Mouse (Mus musculus) midbrain, embryonic 16.5 days (tissue): ENCODE measurements around the gene Alpk3. TPM values are rescaled to one million over a fixed set of nuclear protein-coding genes. Genes with fewer than 3 reads are reported as not detected.

ENCODE experiments used
- ATAC-seq: fragments of 200-750 bp; cut with Nextera tagmentation; 2 replicates; pipeline ENCODE4 v1.8.0; 2017; ENCODE audit warnings: moderate TSS enrichment
- H3K27ac ChIP-seq: fragments of 300-500 bp; sonication (generic); 2 replicates; pipeline ENCODE4 v1.5.1; 2014; ENCODE audit warnings: mild to moderate bottlenecking, low read length, mixed read lengths
- H3K27me3 ChIP-seq: fragments of 300-500 bp; sonication (generic); 2 replicates; pipeline ENCODE4 v1.6.1; 2014; ENCODE audit warnings: low read depth, low read length, mixed read lengths; ENCODE audit not compliant: control insufficient read depth, insufficient read depth
- H3K36me3 ChIP-seq: fragments of 300-500 bp; sonication (generic); 2 replicates; pipeline ENCODE4 v1.6.1; 2014; ENCODE audit warnings: mild to moderate bottlenecking, low read length, moderate library complexity, mixed read lengths; ENCODE audit not compliant: control insufficient read depth, insufficient read depth
- H3K4me1 ChIP-seq: fragments of 300-500 bp; sonication (generic); 2 replicates; pipeline ENCODE4 v1.6.1; 2014; ENCODE audit warnings: mild to moderate bottlenecking, low read length, mixed read lengths; ENCODE audit not compliant: control insufficient read depth, insufficient read depth
- H3K4me2 ChIP-seq: fragments of 300-500 bp; sonication (generic); 2 replicates; pipeline ENCODE4 v1.6.1; 2014; ENCODE audit warnings: mild to moderate bottlenecking, low read length, mixed read lengths
- H3K4me3 ChIP-seq: fragments of 300-500 bp; sonication (generic); 2 replicates; pipeline ENCODE4 v1.5.1; 2014; ENCODE audit warnings: low read depth, mild to moderate bottlenecking, low read length, moderate library complexity, mixed read lengths
- H3K9ac ChIP-seq: fragments of 300-500 bp; sonication (generic); 2 replicates; pipeline ENCODE4 v1.6.1; 2014; ENCODE audit warnings: low read depth, low read length, mixed read lengths
- H3K9me3 ChIP-seq: fragments of 300-500 bp; sonication (generic); replicated peaks from 2 replicates; pipeline ENCODE4 v1.6.1; 2014; ENCODE audit warnings: mild to moderate bottlenecking, low read length, mixed read lengths; ENCODE audit not compliant: control insufficient read depth, poor library complexity, severe bottlenecking
- WGBS: fragments of 180-500 bp; shearing (Covaris S2); extraction: QIAGEN DNeasy Blood & Tissue Kit; methylation state at CpG from one replicate; pipeline ENCODE4 v1.1.7; 2014; 5-methylcytosine and 5-hydroxymethylcytosine counted together
- polyA plus RNA-seq: library from polyadenylated mRNA; unstranded; fragments of >200 nt; fragmentation: Nextera tagmentation; extraction: Ambion mirVana; gene quantifications from 2 replicates; pipeline ENCODE4 v1.2.1, GENCODE M21; 2015

Alpk3 gene
- polyA plus RNA-seq, 1 experiment from 2014 or later: 0.14 TPM

GRCm38 (mm10) chr7:81061936-81062335 is 4.5 kb downstream of the Alpk3 start:
- Histone ChIP-seq H3K27me3 (no peaks in the 10 kb centered on the region), H3K9ac (no peak overlapping the region), H3K36me3 (no peaks in the 10 kb centered on the region), H3K27ac (no peak overlapping the region), H3K9me3 (no peaks in the 10 kb centered on the region), H3K4me2 (no peak overlapping the region), H3K4me1 (no peaks in the 10 kb centered on the region), H3K4me3 (no peak overlapping the region)
- no peak for ATAC-seq
- WGBS: 93% methylated on average over 11 of the region's 11 CpGs

GRCm38 (mm10) chr7:81063332-81063731 is 5.9 kb downstream of the Alpk3 start:
- no peak overlapping the region for H3K4me2 ChIP-seq
- no peaks in the 10 kb centered on the region for H3K27me3 ChIP-seq
- H3K9me3 ChIP-seq: no peaks in the 10 kb centered on the region
- no peaks in the 10 kb centered on the region for H3K36me3 ChIP-seq
- no peaks in the 10 kb centered on the region for H3K4me1 ChIP-seq
- WGBS: 64% methylated on average over 9 of the region's 9 CpGs
- no peak overlapping the region for H3K9ac ChIP-seq
- no peak overlapping the region for H3K27ac ChIP-seq
- no peak overlapping the region for H3K4me3 ChIP-seq
- ATAC-seq: no peak

GRCm38 (mm10) chr7:81066714-81067113 is 9.3 kb downstream of the Alpk3 start:
- no peak overlapping the region for H3K4me2 ChIP-seq
- no peak for ATAC-seq
- H3K27ac ChIP-seq: no peak overlapping the region
- 49% methylated on average over 6 of the region's 6 CpGs for WGBS
- H3K4me1 ChIP-seq: no peaks in the 10 kb centered on the region
- H3K9me3 ChIP-seq: no peaks in the 10 kb centered on the region
- no peaks in the 10 kb centered on the region for H3K27me3 ChIP-seq
- H3K36me3 ChIP-seq: no peaks in the 10 kb centered on the region
- no peak overlapping the region for H3K4me3 ChIP-seq
- no peak overlapping the region for H3K9ac ChIP-seq

GRCm38 (mm10) chr7:81072463-81072862 is 15.1 kb downstream of the Alpk3 start:
- Histone ChIP-seq H3K27me3 (no peaks in the 10 kb centered on the region), H3K4me1 (no peaks in the 10 kb centered on the region), H3K4me3 (no peak overlapping the region), H3K4me2 (no peak overlapping the region), H3K9me3 (no peaks in the 10 kb centered on the region), H3K36me3 (no peaks in the 10 kb centered on the region), H3K9ac (no peak overlapping the region), H3K27ac (no peak overlapping the region)
- ATAC-seq: no peak
- WGBS: 63% methylated on average over 5 of the region's 5 CpGs

GRCm38 (mm10) chr7:81073273-81073672 is 15.9 kb downstream of the Alpk3 start:
- H3K36me3 ChIP-seq: no peaks in the 10 kb centered on the region
- no peaks in the 10 kb centered on the region for H3K27me3 ChIP-seq
- 80% methylated on average over 5 of the region's 5 CpGs for WGBS
- no peak overlapping the region for H3K4me2 ChIP-seq
- H3K9me3 ChIP-seq: no peaks in the 10 kb centered on the region
- ATAC-seq: no peak
- H3K9ac ChIP-seq: no peak overlapping the region
- no peak overlapping the region for H3K4me3 ChIP-seq
- H3K27ac ChIP-seq: no peak overlapping the region
- H3K4me1 ChIP-seq: no peaks in the 10 kb centered on the region

GRCm38 (mm10) chr7:81074546-81074945 is 17.1 kb downstream of the Alpk3 start:
- no peak overlapping the region for H3K27ac ChIP-seq
- no peak overlapping the region for H3K4me3 ChIP-seq
- H3K4me1 ChIP-seq: no peaks in the 10 kb centered on the region
- H3K4me2 ChIP-seq: no peak overlapping the region
- no peak for ATAC-seq
- 72% methylated on average over 9 of the region's 9 CpGs for WGBS
- no peak overlapping the region for H3K9ac ChIP-seq
- H3K36me3 ChIP-seq: no peaks in the 10 kb centered on the region
- H3K27me3 ChIP-seq: no peaks in the 10 kb centered on the region
- H3K9me3 ChIP-seq: no peaks in the 10 kb centered on the region

- 78% methylated on average over 7 of the region's 7 CpGs for WGBS
- Histone ChIP-seq H3K4me2 (no peak overlapping the region), H3K27ac (no peak overlapping the region), H3K9ac (no peak overlapping the region), H3K4me1 (no peaks in the 10 kb centered on the region), H3K36me3 (no peaks in the 10 kb centered on the region), H3K9me3 (no peaks in the 10 kb centered on the region), H3K4me3 (no peak overlapping the region), H3K27me3 (no peaks in the 10 kb centered on the region)
- ATAC-seq: no peak
These were observed 17.9 kb downstream of the Alpk3 start for GRCm38 (mm10) chr7:81075299-81075698.

- WGBS: 83% methylated on average over 5 of the region's 5 CpGs
- H3K4me3 ChIP-seq: no peak overlapping the region
- ATAC-seq: no peak
These were observed 18.3 kb downstream of the Alpk3 start for GRCm38 (mm10) chr7:81075732-81076131.

GRCm38 (mm10) chr7:81077009-81077408 is 19.6 kb downstream of the Alpk3 start:
- Histone ChIP-seq H3K4me2 (no peak overlapping the region), H3K4me3 (no peak overlapping the region), H3K27me3 (no peaks in the 10 kb centered on the region), H3K9ac (no peak overlapping the region), H3K9me3 (no peaks in the 10 kb centered on the region), H3K36me3 (no peaks in the 10 kb centered on the region), H3K4me1 (no peaks in the 10 kb centered on the region), H3K27ac (no peak overlapping the region)
- no peak for ATAC-seq
- 72% methylated on average over 6 of the region's 6 CpGs for WGBS

More at GRCm38 (mm10) chr7:81075732-81076131, 18.3 kb downstream of the Alpk3 start:
- Histone ChIP-seq H3K36me3 (no peaks in the 10 kb centered on the region), H3K27me3 (no peaks in the 10 kb centered on the region), H3K4me1 (no peaks in the 10 kb centered on the region), H3K4me2 (no peak overlapping the region), H3K9ac (no peak overlapping the region), H3K27ac (no peak overlapping the region), H3K9me3 (no peaks in the 10 kb centered on the region)

GRCm38 (mm10) chr7:81078740-81079139 is 21.3 kb downstream of the Alpk3 start:
- WGBS: 91% methylated on average over 6 of the region's 6 CpGs
- H3K4me2 ChIP-seq: no peak overlapping the region
- H3K27me3 ChIP-seq: no peaks in the 10 kb centered on the region
- H3K4me3 ChIP-seq: no peak overlapping the region
- no peak for ATAC-seq
- H3K36me3 ChIP-seq: no peaks in the 10 kb centered on the region
- no peak overlapping the region for H3K27ac ChIP-seq
- H3K9ac ChIP-seq: no peak overlapping the region
- H3K4me1 ChIP-seq: no peaks in the 10 kb centered on the region
- H3K9me3 ChIP-seq: no peaks in the 10 kb centered on the region
